Mouse (Mus musculus) G1E-ER4 (cell line): Measurements from ENCODE around the gene Spata13. TPM values are rescaled to one million over a fixed set of nuclear protein-coding genes. Genes with fewer than 3 reads are reported as not detected.

Source experiments
- GATA1 ChIP-seq: IDR thresholded peaks from one replicate; pipeline ENCODE4 v1.8.0; 2012; ENCODE audit warnings: low read length, inconsistent platforms
- polyA plus RNA-seq: library from polyadenylated mRNA; stranded (reverse); fragments of >175 nt; gene quantifications from 2 replicates; pipeline ENCODE4 v1.2.3, GENCODE M21; 2012

The Spata13 gene
- polyA plus RNA-seq, 1 experiment, result 0.02 TPM

- TF ChIP-seq GATA1, result no peak
Measured at GRCm38 (mm10) chr14:60739616-60740015, 105.8 kb downstream of the Spata13 start.

DNA sequence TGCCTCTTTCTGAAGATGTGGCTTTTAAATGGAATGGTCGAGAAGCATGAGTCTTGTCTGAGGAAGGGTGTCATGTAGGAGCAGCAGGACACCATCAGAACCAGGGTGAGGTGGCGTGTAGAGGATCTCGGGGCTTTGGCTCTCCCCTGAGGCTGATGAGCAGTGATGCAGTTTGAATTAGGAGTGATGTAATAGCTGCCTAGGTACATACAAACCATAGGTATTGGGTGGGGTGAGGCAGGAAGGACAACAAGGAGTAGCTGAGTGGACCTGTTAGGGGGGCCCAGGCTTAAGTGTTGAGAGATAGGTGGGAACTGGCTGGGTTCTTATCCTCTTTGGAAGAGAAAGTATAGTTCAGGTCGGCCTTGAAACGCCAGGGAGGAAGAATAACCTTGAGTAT, 106.7 kb downstream of the Spata13 start:
- no peak for TF ChIP-seq GATA1

- no peak for TF ChIP-seq GATA1
Measured at GRCm38 (mm10) chr14:60741033-60741432, 107.2 kb downstream of the Spata13 start.

DNA sequence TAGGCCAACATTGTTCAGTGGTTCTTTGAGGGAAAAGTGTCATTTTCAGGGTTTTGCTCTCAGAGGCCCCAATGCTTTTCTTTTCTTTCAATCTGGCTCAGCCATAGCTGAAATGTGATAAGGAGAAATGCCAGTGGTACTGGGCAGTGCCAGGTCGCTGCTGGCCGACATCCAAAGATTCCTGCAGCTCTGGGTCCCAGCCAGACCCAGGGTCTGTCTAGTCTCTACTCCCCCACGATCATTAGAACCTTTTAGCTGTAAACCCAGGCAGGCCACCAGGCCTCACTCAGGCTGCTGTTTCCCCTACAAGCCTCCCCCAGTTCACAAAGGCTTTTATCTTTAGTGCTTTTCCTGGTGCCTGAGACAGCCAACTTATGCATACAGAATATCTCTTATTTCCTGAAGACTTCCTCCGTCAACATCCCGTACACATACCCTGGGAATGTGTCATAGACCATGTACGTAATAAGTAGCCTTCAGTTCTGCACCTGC, 107.7 kb downstream of the Spata13 start:
- no peak for TF ChIP-seq GATA1

- no peak for TF ChIP-seq GATA1
Measured at GRCm38 (mm10) chr14:60743681-60744080, 109.9 kb downstream of the Spata13 start.

- no peak for TF ChIP-seq GATA1
Measured at GRCm38 (mm10) chr14:60745201-60745600, 111.4 kb downstream of the Spata13 start.

GRCm38 (mm10) chr14:60746141-60746540, 112.3 kb downstream of the Spata13 start:
- TF ChIP-seq GATA1, result no peak

DNA sequence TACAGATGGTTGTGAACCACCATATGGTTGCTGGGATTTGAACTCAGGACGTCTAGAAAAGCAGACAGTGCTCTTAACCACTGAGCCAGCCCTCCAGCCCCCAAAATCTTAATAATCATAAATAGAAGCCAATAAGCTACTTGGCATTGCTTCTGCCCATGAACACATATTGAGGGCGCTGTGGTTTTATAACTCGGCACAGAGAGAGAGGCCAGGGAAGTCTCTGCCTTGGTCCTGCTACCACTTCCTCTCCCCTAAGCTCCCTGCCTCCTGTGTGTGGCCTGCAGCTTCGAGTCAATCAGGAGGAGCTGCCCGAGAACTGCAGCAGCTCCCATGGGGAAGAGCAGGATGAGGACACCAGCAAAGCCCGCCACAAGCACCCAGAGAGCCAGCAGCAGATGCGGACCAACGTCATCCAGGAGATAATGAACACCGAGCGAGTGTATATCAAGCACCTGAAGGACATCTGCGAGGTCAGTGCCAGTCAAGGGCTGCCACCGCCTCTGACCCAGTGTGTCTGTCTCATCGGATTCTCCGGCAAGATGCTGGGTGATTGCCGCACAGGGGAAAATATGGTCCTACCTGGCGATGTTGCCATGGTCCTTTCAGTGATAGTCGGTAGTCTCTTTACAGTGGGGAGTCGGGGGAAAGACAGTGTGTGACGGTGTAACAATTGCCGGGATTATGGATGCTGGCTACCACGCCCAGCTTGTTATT, 113.5 kb downstream of the Spata13 start:
- TF ChIP-seq GATA1, result no peak

DNA sequence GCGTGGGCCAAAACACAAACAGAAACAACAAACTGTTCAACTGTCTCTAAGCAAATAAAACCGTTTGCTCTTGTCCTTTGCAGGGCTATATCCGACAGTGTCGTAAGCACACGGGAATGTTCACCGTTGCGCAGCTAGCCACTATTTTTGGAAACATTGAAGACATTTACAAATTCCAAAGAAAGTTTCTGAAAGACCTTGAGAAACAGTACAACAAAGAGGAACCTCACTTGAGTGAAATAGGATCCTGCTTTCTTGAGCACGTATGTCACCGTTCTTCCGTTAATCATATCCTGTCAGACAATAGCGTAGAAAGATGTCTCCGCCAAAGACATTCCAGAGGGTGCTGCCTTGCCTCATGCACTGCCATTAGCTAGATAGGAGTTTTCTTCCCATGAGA, 116.1 kb downstream of the Spata13 start:
- TF ChIP-seq GATA1, result no peak

DNA sequence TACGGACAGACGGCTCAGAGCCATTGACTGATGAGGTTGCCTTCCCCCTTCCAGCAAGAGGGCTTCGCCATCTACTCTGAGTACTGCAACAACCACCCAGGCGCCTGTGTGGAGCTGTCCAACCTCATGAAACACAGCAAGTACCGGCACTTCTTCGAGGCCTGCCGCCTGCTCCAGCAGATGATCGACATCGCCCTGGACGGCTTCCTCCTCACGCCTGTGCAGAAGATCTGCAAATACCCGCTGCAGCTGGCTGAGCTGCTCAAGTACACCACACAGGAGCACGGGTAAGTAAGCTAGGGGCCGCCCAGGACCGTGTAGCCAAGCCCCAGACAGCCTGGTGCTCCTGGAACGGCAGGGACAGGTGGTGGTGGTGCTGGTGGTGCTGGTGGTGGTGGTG, 117.8 kb downstream of the Spata13 start:
- no peak for TF ChIP-seq GATA1

GRCm38 (mm10) chr14:60752892-60753800, 119.3 kb downstream of the Spata13 start:
- no peak for TF ChIP-seq GATA1

- no peak for TF ChIP-seq GATA1
Measured at GRCm38 (mm10) chr14:60753801-60754126, 120.0 kb downstream of the Spata13 start.

DNA sequence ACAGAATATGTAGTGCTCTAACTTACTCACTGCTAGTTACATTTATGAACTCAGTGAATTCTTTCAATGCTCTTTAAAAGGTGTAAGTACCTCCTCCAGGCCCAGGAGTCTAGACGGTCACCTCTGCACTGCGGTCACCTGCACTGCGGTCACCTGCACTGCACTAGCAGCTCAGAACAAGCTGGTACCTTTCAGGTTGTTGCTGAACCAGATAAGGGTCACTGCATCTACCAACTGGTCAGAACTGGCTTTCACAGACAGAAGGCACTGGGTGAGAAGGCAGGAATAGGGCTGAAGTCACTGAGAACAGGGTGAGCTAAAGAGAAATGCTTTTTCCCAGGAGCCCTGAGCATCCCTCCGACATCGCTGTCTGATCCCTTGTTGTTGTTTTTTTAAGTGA, 120.9 kb downstream of the Spata13 start:
- no peak for TF ChIP-seq GATA1

- TF ChIP-seq GATA1, result no peak
Measured at GRCm38 (mm10) chr14:60756271-60756670, 122.5 kb downstream of the Spata13 start.

DNA sequence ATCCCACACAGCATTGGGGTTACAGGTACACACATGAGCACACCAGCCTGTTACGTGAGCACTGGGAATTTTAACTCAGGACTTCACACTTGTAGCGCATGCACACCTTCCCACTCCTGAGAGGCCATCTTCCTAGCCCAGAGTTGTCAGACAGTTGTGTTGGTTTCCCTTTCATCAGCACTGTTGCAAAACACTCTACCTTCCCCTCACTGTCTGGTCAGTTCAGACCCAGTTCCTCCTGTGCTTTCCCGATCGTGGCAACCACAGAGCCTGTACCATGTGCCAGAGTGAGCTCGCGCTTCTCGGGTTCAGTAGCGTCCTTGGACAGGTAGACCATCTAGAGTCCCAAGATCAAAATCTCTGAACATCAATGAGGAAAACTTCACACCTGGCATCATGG, 123.5 kb downstream of the Spata13 start:
- TF ChIP-seq GATA1, result no peak

DNA sequence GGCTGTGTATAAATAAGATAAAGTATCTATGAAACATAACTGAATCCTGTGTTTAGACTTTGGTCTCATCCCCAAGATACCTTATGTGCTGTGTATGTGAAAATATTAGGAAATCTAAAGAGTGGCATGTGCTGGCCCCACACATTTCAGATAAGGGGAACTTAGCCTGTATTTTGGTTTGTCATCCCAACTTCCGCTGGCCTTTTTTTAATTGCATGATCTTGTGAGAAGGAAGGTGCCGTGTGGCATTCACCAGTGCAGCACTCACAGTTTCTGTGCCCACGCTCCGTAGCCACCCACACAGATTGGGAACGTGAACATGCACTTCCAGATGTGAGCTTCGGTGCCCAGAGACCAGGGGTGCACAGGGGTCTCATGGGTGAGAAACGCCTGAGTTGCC, 123.9 kb downstream of the Spata13 start:
- TF ChIP-seq GATA1, result no peak

GRCm38 (mm10) chr14:60759097-60759496, 125.3 kb downstream of the Spata13 start:
- TF ChIP-seq GATA1, result no peak
